Mouse (Mus musculus): ENCODE measurements at regions not wholly inside any gene's neighbourhood (a gene's known extent, or its start where the extent isn't known, plus 50 kb on each side); places are given as distances from the start of the nearest gene placed in this dataset.
"Not testable (repeated sequence)": the region's sequence is repeated elsewhere in the genome, so short reads cannot be mapped to it uniquely, and the experiment has no call there.

GRCm38 (mm10) chr3:31708367-31708766, 193.9 kb upstream of the Kcnmb2 start:
- not testable (repeated sequence) for DNase-seq (ENCODE audit: low spot score in 2 of 2)

- peak; percentile 0 to 6 for DNase-seq (ENCODE audit: low spot score in 2 of 2)
Observed at GRCm38 (mm10) chr3:31741289-31741688, 161.0 kb upstream of the Kcnmb2 start.

GRCm38 (mm10) chr3:31755881-31756280, 146.4 kb upstream of the Kcnmb2 start:
- no peak for DNase-seq (ENCODE audit: low spot score in 2 of 2)

DNA sequence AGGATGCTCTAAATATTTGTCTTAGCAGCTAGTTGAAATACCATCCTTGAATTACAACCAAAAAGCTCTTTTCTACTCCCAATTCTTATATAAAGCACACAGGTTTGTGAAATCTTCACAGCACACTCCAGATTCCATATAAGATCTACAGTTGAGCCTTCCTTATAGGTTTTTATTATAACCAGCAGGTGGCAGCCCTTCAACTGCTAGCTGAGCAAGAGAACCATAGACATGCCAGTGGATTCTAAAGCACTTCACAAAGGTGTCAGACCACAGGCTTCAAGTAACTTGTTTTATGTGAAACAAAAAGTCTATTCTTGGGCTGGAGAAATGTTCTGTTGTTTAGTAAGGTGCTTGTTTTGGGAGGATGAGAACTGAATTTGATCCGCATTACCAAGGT, 133.1 kb upstream of the Kcnmb2 start:
- DNase-seq (ENCODE audit: low spot score in 2 of 2): peak in 1 of 2 experiments; percentile 22

DNA sequence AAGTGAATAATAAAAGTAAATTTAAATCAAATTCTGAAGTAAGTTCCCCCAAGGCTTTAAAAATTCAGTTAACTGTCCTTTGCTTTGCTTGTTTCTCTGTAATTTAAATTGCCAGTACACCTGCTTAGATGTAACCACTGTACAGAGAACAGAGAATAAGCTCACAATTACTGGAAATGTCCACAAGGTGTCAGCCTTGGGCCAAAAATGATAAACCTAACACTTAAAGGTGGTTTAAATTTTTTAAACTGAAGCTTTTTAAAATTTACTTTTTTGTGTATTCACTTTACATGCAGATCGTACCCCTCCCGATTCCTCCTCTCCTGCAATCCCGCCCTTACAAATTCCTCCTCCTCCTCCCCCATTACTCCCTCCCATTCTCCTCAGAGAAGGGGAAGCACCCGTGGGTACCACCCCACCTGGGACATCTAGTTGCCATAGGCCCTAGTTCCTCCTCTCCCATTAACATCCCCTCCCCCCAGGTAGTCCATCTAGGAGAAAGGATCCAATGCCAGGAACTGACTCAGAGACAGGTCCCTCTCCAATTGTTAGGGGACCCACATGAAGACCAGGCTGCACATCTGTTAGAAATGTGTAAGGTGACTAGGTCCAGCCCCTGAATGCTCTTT, 111.9 kb upstream of the Kcnmb2 start:
- peak; percentile 19 to 75 for DNase-seq (ENCODE audit: low spot score in 2 of 2)

DNA sequence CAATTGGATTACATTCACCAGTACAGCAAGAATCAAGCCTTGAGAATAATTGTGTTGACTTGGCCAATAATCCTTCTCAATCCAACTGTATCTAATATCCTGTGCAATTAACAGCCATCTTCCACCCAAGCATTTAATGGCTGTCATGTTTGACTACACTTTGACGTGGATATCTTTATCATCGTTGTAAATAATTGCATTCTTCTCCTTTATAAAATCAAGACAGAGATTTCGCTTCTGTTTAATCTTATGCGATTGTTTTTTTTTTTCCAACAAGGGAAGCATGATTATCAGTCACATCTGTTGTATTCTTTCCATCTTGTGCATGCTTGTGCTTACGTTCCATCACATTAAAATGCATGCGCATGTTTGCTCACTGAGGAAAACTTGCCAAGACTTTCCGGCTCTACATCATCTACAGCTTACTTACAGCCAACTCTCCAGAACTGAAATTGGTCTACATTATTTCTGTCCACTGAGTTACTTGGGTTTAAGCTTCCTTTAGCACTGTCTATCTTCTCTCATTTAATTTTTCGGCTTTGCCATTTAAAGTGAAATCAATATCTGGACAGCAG, 108.8 kb upstream of the Kcnmb2 start:
- no peak for DNase-seq (ENCODE audit: low spot score in 2 of 2)

GRCm38 (mm10) chr3:31796621-31797020, 105.7 kb upstream of the Kcnmb2 start:
- DNase-seq (ENCODE audit: low spot score in 2 of 2): no peak

DNA sequence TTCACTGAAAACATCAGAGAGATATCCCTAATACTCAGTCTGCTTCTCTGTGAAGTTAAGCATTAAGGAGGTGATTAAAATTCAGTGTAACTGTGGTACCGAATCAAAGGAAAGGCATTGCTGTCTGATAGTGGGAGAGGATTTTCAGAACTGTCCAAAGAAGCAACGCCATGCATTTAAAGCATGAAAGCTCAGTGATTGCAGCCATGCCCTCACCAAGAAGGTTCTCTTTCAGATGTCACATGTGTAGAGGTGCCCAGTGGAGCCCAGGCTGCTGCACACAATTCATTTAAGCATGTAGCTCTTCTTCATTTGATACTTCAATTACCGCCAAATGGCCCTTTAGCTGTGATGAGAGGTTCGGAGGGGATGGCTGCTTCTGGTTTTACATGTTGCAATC, 103.1 kb upstream of the Kcnmb2 start:
- no peak for DNase-seq (ENCODE audit: low spot score in 2 of 2)

DNA sequence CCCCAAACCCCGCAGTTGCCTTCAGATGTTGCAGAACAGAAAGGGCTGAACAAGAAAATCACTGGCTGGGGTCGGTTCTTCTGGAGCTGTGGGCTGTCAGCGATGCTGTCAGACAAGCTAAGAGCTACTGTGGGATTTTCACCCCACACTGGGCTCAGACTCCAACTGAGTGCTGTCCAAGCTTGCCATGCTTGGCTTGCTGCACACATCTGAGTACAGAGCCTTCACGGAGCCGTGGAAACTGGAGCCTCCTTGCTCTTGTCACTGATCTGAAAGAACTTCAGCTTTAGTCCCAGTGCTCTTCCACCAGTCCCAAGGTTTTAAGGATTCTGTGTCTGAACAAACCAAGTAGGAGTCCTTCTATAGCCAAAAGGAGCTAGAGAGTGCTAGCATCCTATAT, 98.3 kb upstream of the Kcnmb2 start:
- no peak for DNase-seq (ENCODE audit: low spot score in 2 of 2)

DNA sequence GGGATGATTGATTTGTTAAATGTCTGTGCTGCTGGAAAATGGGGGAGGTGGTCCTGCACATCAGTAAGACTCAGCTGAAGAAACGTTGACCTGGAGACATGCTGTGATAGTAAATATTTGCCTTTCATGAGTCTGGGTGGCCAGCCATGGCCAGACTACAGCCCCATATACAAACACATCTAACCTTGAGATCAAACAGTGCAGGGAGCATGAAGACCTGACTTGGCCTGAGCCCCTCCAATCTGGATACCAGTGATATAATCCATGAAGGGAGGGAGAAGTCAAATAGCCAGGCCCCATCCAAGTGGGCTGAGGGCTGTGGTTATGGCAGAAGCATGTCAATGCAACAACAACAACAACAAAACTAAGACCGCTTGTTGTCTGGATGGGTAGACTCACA, 94.6 kb upstream of the Kcnmb2 start:
- DNase-seq (ENCODE audit: low spot score in 2 of 2): no peak

DNA sequence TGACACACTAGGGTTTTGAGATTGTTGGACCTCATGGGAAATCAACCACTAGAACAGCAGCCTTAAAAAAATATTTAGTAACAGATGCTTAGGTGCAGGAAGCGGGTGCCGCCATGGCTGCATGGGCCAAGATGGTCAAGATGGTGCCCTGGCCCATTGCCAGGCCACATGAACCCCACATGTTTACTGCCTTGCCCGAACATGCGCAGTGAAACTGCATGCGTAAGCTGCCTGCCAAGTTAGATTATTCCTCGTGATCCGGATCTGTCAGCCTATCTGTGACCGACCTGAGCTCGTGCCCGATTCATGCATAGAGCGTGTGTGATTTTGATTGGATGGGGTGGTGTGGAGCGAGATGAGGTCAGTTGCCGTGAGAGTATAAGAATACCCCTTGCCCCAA, 93.2 kb upstream of the Kcnmb2 start:
- DNase-seq (ENCODE audit: low spot score in 2 of 2): not testable (repeated sequence)

DNA sequence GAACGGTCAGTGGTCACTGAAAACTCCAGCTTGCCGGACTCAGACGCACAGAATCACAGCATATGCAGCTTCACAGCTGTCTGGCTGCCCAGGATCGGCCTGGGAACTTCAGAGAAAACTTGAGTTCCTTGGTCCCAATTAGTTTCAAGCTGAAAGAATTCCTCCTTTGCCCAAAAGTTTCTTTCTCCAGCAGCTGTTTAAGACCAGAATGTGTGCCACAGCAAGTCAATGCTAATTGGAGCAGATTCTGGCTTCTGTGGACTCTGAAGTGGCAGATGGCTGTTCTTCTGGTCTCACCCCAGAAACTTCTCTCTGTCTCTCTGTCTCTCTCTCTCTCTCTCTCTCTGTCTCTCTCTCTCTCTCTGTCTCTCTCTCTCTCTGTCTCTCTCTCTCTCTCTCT, 91.1 kb upstream of the Kcnmb2 start:
- no peak for DNase-seq (ENCODE audit: low spot score in 2 of 2)

GRCm38 (mm10) chr3:31831913-31832312, 70.4 kb upstream of the Kcnmb2 start:
- DNase-seq (ENCODE audit: low spot score in 2 of 2): no peak

DNA sequence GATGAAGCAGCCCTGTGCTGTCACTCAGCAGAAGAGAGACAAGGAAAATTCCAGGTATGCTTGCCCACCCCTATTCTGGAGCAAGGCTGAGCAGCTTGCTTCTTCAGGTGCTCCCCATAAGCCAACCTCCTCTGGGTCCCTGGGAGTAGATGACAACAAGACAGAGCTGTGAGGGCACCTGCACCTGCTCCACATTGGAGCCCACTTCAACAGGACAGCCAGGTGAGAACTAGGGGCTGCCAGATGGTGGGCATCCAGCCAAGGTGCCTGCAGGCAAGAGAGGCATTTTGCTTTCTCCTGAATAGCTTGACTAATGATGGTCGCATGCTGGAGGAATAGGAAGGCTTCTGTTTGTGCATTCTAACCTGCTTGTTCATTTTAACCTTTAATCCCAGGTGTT, 61.1 kb upstream of the Kcnmb2 start:
- DNase-seq (ENCODE audit: low spot score in 2 of 2): no peak

DNA sequence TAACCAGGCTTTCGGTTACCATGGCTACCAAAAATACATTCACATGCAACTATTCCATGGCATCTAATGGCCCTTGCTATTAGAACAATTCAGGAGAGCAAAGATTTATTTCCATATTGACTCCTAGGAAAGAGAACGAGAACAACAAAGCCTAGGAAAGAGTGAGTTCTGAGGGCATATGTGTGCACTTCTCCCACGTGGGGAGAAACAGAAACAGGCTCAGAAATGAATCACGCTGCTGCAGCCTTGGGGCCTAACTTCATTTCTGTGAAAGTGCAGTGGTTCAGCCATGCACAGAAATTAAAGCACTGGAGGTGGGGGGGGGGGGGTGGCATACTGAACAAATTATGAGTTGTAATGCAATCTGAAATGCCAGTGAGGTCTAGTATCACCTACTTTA, 55.2 kb upstream of the Kcnmb2 start:
- no peak for DNase-seq (ENCODE audit: low spot score in 2 of 2)
